Mouse (Mus musculus): Measurements from ENCODE around the gene Taf5l. TPM values are rescaled to one million over a fixed set of nuclear protein-coding genes. Genes with fewer than 3 reads are reported as not detected.
A peak's percentile ranks its signal among the peaks of the same experiment; 100 is the strongest.

Taf5l gene
- polyA plus RNA-seq, 1 experiment from 2014 or later = 46.2 TPM

DNA sequence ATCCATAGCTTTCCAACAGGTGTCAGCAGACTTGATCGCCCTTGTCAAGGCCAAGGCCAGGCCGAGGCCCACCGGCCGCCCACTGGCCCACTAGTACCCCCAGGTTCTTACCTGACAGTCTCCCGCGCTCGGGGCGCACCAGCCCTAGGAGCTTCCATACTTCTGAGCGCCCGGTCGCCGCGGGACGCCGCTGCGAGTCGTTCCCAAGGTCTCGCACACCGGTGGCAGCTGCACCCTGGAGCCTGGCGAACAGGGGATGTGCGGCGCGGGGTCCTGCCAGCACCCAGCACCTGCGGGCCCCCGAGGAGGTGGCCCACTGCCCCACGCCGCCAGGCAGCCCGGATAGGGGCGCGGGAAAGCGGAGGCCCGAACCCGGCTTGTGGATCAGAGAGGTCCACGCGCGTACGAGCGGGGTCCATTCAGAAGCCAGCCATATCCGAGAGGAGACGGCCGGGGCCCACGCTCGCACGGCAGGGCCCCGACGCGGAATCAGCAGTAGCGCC, 38.9 kb downstream of the Taf5l start:
- Histone ChIP-seq H3K36me3 (ENCODE audit: control insufficient read depth, insufficient read depth, low read length) (no peaks in the 10 kb centered on the region), H3K27ac (replicated peaks; ENCODE audit: low read depth, low read length) (peak overlapping the region; percentile 85; the same call in 1 of the 2 replicates), H3K27me3 (ENCODE audit: control insufficient read depth, insufficient read depth, low read length) (no peaks in the 10 kb centered on the region), H3K4me2 (ENCODE audit: low read depth, severe bottlenecking) (peak overlapping the region; percentile 95), H3K4me3 (ENCODE audit: low read depth, low read length) (peak overlapping the region; percentile 80), H3K9me3 (ENCODE audit: control insufficient read depth, low read length) (no peaks in the 10 kb centered on the region), H3K9ac (ENCODE audit: low read length) (peak overlapping the region; percentile 79), H3K4me1 (ENCODE audit: control insufficient read depth, insufficient read depth, low read length) (no peaks in the 10 kb centered on the region)
- ATAC-seq (ENCODE audit: insufficient number of reproducible peaks, low FRiP score, low TSS enrichment, low read depth) (peak; percentile 26; the same call in 1 of the 2 replicates), DNase-seq (ENCODE audit: low spot score) (no peak)
- WGBS = under 1% methylated on average over 48 of the region's 48 CpGs

GRCm38 (mm10) chr8:123981674-123982073, 39.5 kb downstream of the Taf5l start:
- WGBS = 60% methylated on average over 4 of the region's 4 CpGs
- Histone ChIP-seq H3K36me3 (ENCODE audit: control insufficient read depth, insufficient read depth, low read length) (no peaks in the 10 kb centered on the region), H3K27me3 (ENCODE audit: control insufficient read depth, insufficient read depth, low read length) (no peaks in the 10 kb centered on the region), H3K9ac (ENCODE audit: low read length) (no peak overlapping the region), H3K4me1 (ENCODE audit: control insufficient read depth, insufficient read depth, low read length) (no peaks in the 10 kb centered on the region), H3K27ac (replicated peaks; ENCODE audit: low read depth, low read length) (no peak overlapping the region), H3K4me3 (ENCODE audit: low read depth, low read length) (peak overlapping the region; percentile 80; the same call in 1 of the 2 replicates), H3K9me3 (ENCODE audit: control insufficient read depth, low read length) (no peaks in the 10 kb centered on the region), H3K4me2 (ENCODE audit: low read depth, severe bottlenecking) (peak overlapping the region; percentile 95; the same call in 1 of the 2 replicates)
- ATAC-seq (ENCODE audit: insufficient number of reproducible peaks, low FRiP score, low TSS enrichment, low read depth) (no peak), DNase-seq (ENCODE audit: low spot score) (no peak)

GRCm38 (mm10) chr8:123980239-123980638, 41.0 kb downstream of the Taf5l start:
- no peak for ATAC-seq (ENCODE audit: insufficient number of reproducible peaks, low FRiP score, low TSS enrichment, low read depth)
- no peaks in the 10 kb centered on the region for H3K27me3 ChIP-seq (ENCODE audit: control insufficient read depth, insufficient read depth, low read length)
- no peak overlapping the region for H3K27ac ChIP-seq (replicated peaks; ENCODE audit: low read depth, low read length)
- H3K9ac ChIP-seq (ENCODE audit: low read length) = no peak overlapping the region
- DNase-seq (ENCODE audit: low spot score) = no peak
- H3K4me1 ChIP-seq (ENCODE audit: control insufficient read depth, insufficient read depth, low read length) = no peaks in the 10 kb centered on the region
- H3K36me3 ChIP-seq (ENCODE audit: control insufficient read depth, insufficient read depth, low read length) = no peaks in the 10 kb centered on the region; the same call in 1 of the 2 replicates
- WGBS = 75% methylated on average over 4 of the region's 4 CpGs
- no peak overlapping the region for H3K4me2 ChIP-seq (ENCODE audit: low read depth, severe bottlenecking)
- no peaks in the 10 kb centered on the region for H3K9me3 ChIP-seq (ENCODE audit: control insufficient read depth, low read length)
- no peak overlapping the region for H3K4me3 ChIP-seq (ENCODE audit: low read depth, low read length)

- H3K4me2 ChIP-seq (ENCODE audit: low read depth, severe bottlenecking) = no peak overlapping the region
- no peak overlapping the region for H3K9ac ChIP-seq (ENCODE audit: low read length)
- DNase-seq (ENCODE audit: low spot score) = no peak
- H3K36me3 ChIP-seq (ENCODE audit: control insufficient read depth, insufficient read depth, low read length) = no peaks in the 10 kb centered on the region; the same call in 1 of the 2 replicates
- WGBS = 70% methylated on average over 8 of the region's 8 CpGs
- no peak overlapping the region for H3K4me3 ChIP-seq (ENCODE audit: low read depth, low read length)
- H3K27ac ChIP-seq (replicated peaks; ENCODE audit: low read depth, low read length) = no peak overlapping the region
- H3K9me3 ChIP-seq (ENCODE audit: control insufficient read depth, low read length) = no peaks in the 10 kb centered on the region
- H3K4me1 ChIP-seq (ENCODE audit: control insufficient read depth, insufficient read depth, low read length) = no peaks in the 10 kb centered on the region
- H3K27me3 ChIP-seq (ENCODE audit: control insufficient read depth, insufficient read depth, low read length) = no peaks in the 10 kb centered on the region
- 0 out of 2 replicates have a peak, but pooled peaks have one; percentile 51 for ATAC-seq (ENCODE audit: insufficient number of reproducible peaks, low FRiP score, low TSS enrichment, low read depth)
These were observed 42.3 kb downstream of the Taf5l start for GRCm38 (mm10) chr8:123978926-123979325.

GRCm38 (mm10) chr8:123978166-123978838, 42.9 kb downstream of the Taf5l start:
- H3K27ac ChIP-seq (replicated peaks; ENCODE audit: low read depth, low read length) = no peak overlapping the region
- no peak overlapping the region for H3K9ac ChIP-seq (ENCODE audit: low read length)
- 62% methylated on average over 14 of the region's 14 CpGs for WGBS
- no peaks in the 10 kb centered on the region for H3K27me3 ChIP-seq (ENCODE audit: control insufficient read depth, insufficient read depth, low read length)
- DNase-seq (ENCODE audit: low spot score) (no peak), ATAC-seq (ENCODE audit: insufficient number of reproducible peaks, low FRiP score, low TSS enrichment, low read depth) (no peak)
- H3K36me3 ChIP-seq (ENCODE audit: control insufficient read depth, insufficient read depth, low read length) = no peaks in the 10 kb centered on the region; the same call in 1 of the 2 replicates
- no peaks in the 10 kb centered on the region for H3K9me3 ChIP-seq (ENCODE audit: control insufficient read depth, low read length)
- no peak overlapping the region for H3K4me3 ChIP-seq (ENCODE audit: low read depth, low read length)
- H3K4me2 ChIP-seq (ENCODE audit: low read depth, severe bottlenecking) = no peak overlapping the region
- no peaks in the 10 kb centered on the region for H3K4me1 ChIP-seq (ENCODE audit: control insufficient read depth, insufficient read depth, low read length)

DNA sequence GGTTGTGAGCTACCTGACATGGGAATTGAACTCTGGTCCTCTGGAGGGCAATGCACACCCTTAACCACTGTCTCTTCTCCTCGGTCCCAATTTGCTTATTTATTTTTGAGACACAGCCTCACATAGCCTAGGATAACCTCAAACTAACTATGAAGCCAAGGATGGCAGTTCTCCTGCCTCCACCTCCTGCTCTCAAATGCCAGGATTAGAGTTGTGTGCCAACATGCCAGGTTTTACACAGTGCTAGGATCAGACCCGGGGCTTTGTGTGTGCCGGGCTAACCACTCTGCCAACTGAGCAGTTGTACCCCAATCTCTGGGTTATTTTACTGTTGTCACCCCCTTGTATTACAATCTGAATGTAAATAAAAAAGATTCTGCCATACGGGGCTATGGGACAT, 43.7 kb downstream of the Taf5l start:
- no peak overlapping the region for H3K27ac ChIP-seq (replicated peaks; ENCODE audit: low read depth, low read length)
- no peak overlapping the region for H3K9ac ChIP-seq (ENCODE audit: low read length)

GRCm38 (mm10) chr8:123973495-123973894, 47.7 kb downstream of the Taf5l start:
- H3K4me2 ChIP-seq (ENCODE audit: low read depth, severe bottlenecking) = no peak overlapping the region
- no peak for DNase-seq (ENCODE audit: low spot score)
- H3K9ac ChIP-seq (ENCODE audit: low read length) = no peak overlapping the region
- no peak overlapping the region for H3K27ac ChIP-seq (replicated peaks; ENCODE audit: low read depth, low read length)
- H3K9me3 ChIP-seq (ENCODE audit: control insufficient read depth, low read length) = no peaks in the 10 kb centered on the region
- H3K27me3 ChIP-seq (ENCODE audit: control insufficient read depth, insufficient read depth, low read length) = no peaks in the 10 kb centered on the region
- no peaks in the 10 kb centered on the region for H3K4me1 ChIP-seq (ENCODE audit: control insufficient read depth, insufficient read depth, low read length)
- no peak for ATAC-seq (ENCODE audit: insufficient number of reproducible peaks, low FRiP score, low TSS enrichment, low read depth)
- WGBS = 91% methylated on average over 1 of the region's 1 CpGs
- H3K36me3 ChIP-seq (ENCODE audit: control insufficient read depth, insufficient read depth, low read length) = peaks cover 2% of the 10 kb centered on the region; the same call in 1 of the 2 replicates
- no peak overlapping the region for H3K4me3 ChIP-seq (ENCODE audit: low read depth, low read length)

More for the DNA sequence above, 43.7 kb downstream of the Taf5l start:
- no peaks in the 10 kb centered on the region for H3K4me1 ChIP-seq (ENCODE audit: control insufficient read depth, insufficient read depth, low read length)
- no peaks in the 10 kb centered on the region; the same call in 1 of the 2 replicates for H3K36me3 ChIP-seq (ENCODE audit: control insufficient read depth, insufficient read depth, low read length)
- H3K4me3 ChIP-seq (ENCODE audit: low read depth, low read length) = no peak overlapping the region
- WGBS = 90% methylated on average over 4 of the region's 4 CpGs
- no peak for DNase-seq (ENCODE audit: low spot score)
- no peak overlapping the region for H3K4me2 ChIP-seq (ENCODE audit: low read depth, severe bottlenecking)
- H3K27me3 ChIP-seq (ENCODE audit: control insufficient read depth, insufficient read depth, low read length) = no peaks in the 10 kb centered on the region
- ATAC-seq (ENCODE audit: insufficient number of reproducible peaks, low FRiP score, low TSS enrichment, low read depth) = no peak
- H3K9me3 ChIP-seq (ENCODE audit: control insufficient read depth, low read length) = no peaks in the 10 kb centered on the region

GRCm38 (mm10) chr8:123966896-123967295, 54.3 kb downstream of the Taf5l start:
- no peak for DNase-seq (ENCODE audit: low spot score)

More at GRCm38 (mm10) chr8:123966896-123967295, 54.3 kb downstream of the Taf5l start:
- H3K4me1 ChIP-seq (ENCODE audit: control insufficient read depth, insufficient read depth, low read length) = no peaks in the 10 kb centered on the region
- peaks cover 6% of the 10 kb centered on the region; the same call in 1 of the 2 replicates for H3K36me3 ChIP-seq (ENCODE audit: control insufficient read depth, insufficient read depth, low read length)
- H3K27me3 ChIP-seq (ENCODE audit: control insufficient read depth, insufficient read depth, low read length) = no peaks in the 10 kb centered on the region
- H3K4me2 ChIP-seq (ENCODE audit: low read depth, severe bottlenecking) = no peak overlapping the region
- ATAC-seq (ENCODE audit: insufficient number of reproducible peaks, low FRiP score, low TSS enrichment, low read depth) = no peak
- WGBS = 78% methylated on average over 2 of the region's 2 CpGs
- no peak overlapping the region for H3K4me3 ChIP-seq (ENCODE audit: low read depth, low read length)
- no peaks in the 10 kb centered on the region for H3K9me3 ChIP-seq (ENCODE audit: control insufficient read depth, low read length)
- H3K9ac ChIP-seq (ENCODE audit: low read length) = no peak overlapping the region
- H3K27ac ChIP-seq (replicated peaks; ENCODE audit: low read depth, low read length) = no peak overlapping the region

Measured in limb, embryonic 11.5 days (tissue).